Mouse (Mus musculus): ENCODE data around the gene Klhl42.

The Klhl42 gene

DNA sequence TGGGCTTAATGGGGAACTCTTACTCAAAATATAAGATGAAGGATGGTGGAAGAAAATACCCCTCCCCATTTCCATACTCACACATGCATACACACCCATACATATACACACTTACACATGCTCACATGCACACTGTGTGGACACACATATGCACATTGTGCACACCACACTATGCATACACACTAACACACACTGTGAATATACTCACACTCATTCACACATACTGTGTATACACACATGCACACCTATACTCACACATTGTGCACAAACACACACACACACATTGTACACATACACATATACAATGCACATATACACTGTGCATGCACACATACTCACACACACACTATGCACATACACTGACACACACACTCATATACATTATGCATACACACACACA lies 60.7 kb downstream of the Klhl42 start:
- no peak for DNase-seq (ENCODE audit: low spot score)

GRCm38 (mm10) chr6:147155085-147155484 lies 63.9 kb downstream of the Klhl42 start:
- no peak for DNase-seq (ENCODE audit: low spot score)

GRCm38 (mm10) chr6:147161818-147162584 lies 70.8 kb downstream of the Klhl42 start:
- no peak for DNase-seq (ENCODE audit: low spot score)

All from MN1 (cell line).